Mouse (Mus musculus): ENCODE results near the gene Gm20388.
A peak's percentile ranks its signal among the peaks of the same experiment; 100 is the strongest.

Gene Gm20388

GRCm38 (mm10) chr8:121544276-121544785, 1633.7 kb downstream of the Gm20388 start, which contains the start of gene 1700018B08Rik:
1700018B08Rik (minus strand) TSS chr8:121544320.
- DNase-seq (ENCODE audit: low read depth, low spot score): no peak

- DNase-seq (ENCODE audit: low read depth, low spot score): no peak
Measured at GRCm38 (mm10) chr8:121544936-121545335, 1634.3 kb downstream of the Gm20388 start.

GRCm38 (mm10) chr8:121547132-121547531, 1636.5 kb downstream of the Gm20388 start:
- DNase-seq (ENCODE audit: low read depth, low spot score): peak; percentile 88

- DNase-seq (ENCODE audit: low read depth, low spot score): no peak
Measured at GRCm38 (mm10) chr8:121550056-121550455, 1639.4 kb downstream of the Gm20388 start.

- DNase-seq (ENCODE audit: low read depth, low spot score): peak; percentile 55
Measured at GRCm38 (mm10) chr8:121551065-121551985, 1640.7 kb downstream of the Gm20388 start.

- no peak for DNase-seq (ENCODE audit: low read depth, low spot score)
Measured at GRCm38 (mm10) chr8:121552506-121552905, 1641.9 kb downstream of the Gm20388 start.

GRCm38 (mm10) chr8:121553831-121554475, 1643.3 kb downstream of the Gm20388 start:
- DNase-seq (ENCODE audit: low read depth, low spot score): no peak

- no peak for DNase-seq (ENCODE audit: low read depth, low spot score)
Measured at GRCm38 (mm10) chr8:121557746-121558145, 1647.1 kb downstream of the Gm20388 start.

- DNase-seq (ENCODE audit: low read depth, low spot score): peak; percentile 59
Measured at GRCm38 (mm10) chr8:121558538-121558937, 1647.9 kb downstream of the Gm20388 start.

GRCm38 (mm10) chr8:121559801-121560200, 1649.2 kb downstream of the Gm20388 start:
- no peak for DNase-seq (ENCODE audit: low read depth, low spot score)

GRCm38 (mm10) chr8:121560432-121561100, 1649.9 kb downstream of the Gm20388 start:
- no peak for DNase-seq (ENCODE audit: low read depth, low spot score)

- DNase-seq (ENCODE audit: low read depth, low spot score): no peak
Measured at GRCm38 (mm10) chr8:121561636-121562345, 1651.2 kb downstream of the Gm20388 start.

GRCm38 (mm10) chr8:121562941-121563351, 1652.3 kb downstream of the Gm20388 start:
- no peak for DNase-seq (ENCODE audit: low read depth, low spot score)

- no peak for DNase-seq (ENCODE audit: low read depth, low spot score)
Measured at GRCm38 (mm10) chr8:121563701-121564100, 1653.1 kb downstream of the Gm20388 start.

- DNase-seq (ENCODE audit: low read depth, low spot score): no peak
Measured at GRCm38 (mm10) chr8:121568321-121568720, 1657.7 kb downstream of the Gm20388 start.

GRCm38 (mm10) chr8:121570335-121570734, 1659.7 kb downstream of the Gm20388 start:
- no peak for DNase-seq (ENCODE audit: low read depth, low spot score)

GRCm38 (mm10) chr8:121570801-121571200, 1660.2 kb downstream of the Gm20388 start:
- peak; percentile 86 for DNase-seq (ENCODE audit: low read depth, low spot score)

GRCm38 (mm10) chr8:121572121-121572520, 1661.5 kb downstream of the Gm20388 start:
- DNase-seq (ENCODE audit: low read depth, low spot score): no peak

- DNase-seq (ENCODE audit: low read depth, low spot score): no peak
Measured at GRCm38 (mm10) chr8:121573275-121573674, 1662.6 kb downstream of the Gm20388 start.

- DNase-seq (ENCODE audit: low read depth, low spot score): no peak
Measured at GRCm38 (mm10) chr8:121575661-121576060, 1665.0 kb downstream of the Gm20388 start.

Measured in ES-CJ7 (cell line).